19 mouse cellular contexts compared by ENCODE assay signal in the genomic region with DNA sequence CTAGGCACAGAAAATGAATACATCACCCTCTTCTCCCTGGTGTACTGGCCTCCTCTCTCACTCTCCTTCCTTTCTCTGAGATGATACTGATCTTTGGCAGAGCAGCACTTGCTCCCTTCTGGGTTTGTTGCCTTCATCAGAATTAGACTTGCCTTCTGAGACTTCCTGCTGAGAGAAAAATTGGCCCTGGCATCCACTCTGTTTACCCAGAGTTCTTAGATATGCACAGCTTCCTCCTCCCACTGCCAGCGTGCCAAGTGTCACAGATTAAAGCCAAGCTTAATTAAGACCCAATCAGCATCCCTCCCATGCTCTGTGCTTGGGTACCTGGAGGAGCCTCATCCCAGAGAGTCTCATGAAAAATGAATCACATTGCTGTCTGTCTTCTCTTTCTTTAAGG.
A peak's percentile ranks its signal among the peaks of the same experiment; 100 is the strongest.
DNase-seq lines count a peak whose midpoint lies in the region; ATAC-seq and TF ChIP-seq lines count a peak whose summit lies in the region.
"Had no signal": no experiment of that assay in that cellular context is flagged by ENCODE, and none has a peak within 500 bp of the region (broad histone marks: within the 10 kb centered on the region; RNA-seq: fewer than 3 reads in every experiment).

No protein-coding gene starts in this region.

- no peaks in the 10 kb centered on the region for H3K9me3 ChIP-seq in forebrain, postnatal 0 days (ENCODE audit: low read length)
- no peaks in the 10 kb centered on the region for H3K9me3 ChIP-seq in forebrain, embryonic 12.5 days
- H3K9me3 ChIP-seq: forebrain, embryonic 13.5 days; hindbrain, embryonic 15.5 days; liver, embryonic 15.5 days had no signal

- H3K27me3 ChIP-seq in forebrain, postnatal 0 days (ENCODE audit: insufficient read depth, low read length), result no peaks in the 10 kb centered on the region
- H3K27me3 ChIP-seq in forebrain, embryonic 12.5 days, result no peaks in the 10 kb centered on the region; the same call in 1 of the 2 replicates
- H3K27me3 ChIP-seq: CH12.LX; forebrain, embryonic 13.5 days; hindbrain, embryonic 15.5 days; liver, embryonic 15.5 days; megakaryocyte, embryonic 14.5 days had no signal

- ATAC-seq in forebrain, postnatal 0 days, result peak; percentile 45; the same call in 1 of the 2 replicates
- ATAC-seq in forebrain, embryonic 12.5 days (ENCODE audit: low FRiP score), result no peak
- ATAC-seq: forebrain, embryonic 13.5 days; lung, postnatal 0 days had no signal

- H3K4me2 ChIP-seq in forebrain, postnatal 0 days (ENCODE audit: low read depth), result no peak overlapping the region
- no peak overlapping the region for H3K4me2 ChIP-seq in forebrain, embryonic 12.5 days
- H3K4me2 ChIP-seq: forebrain, embryonic 13.5 days; hindbrain, embryonic 15.5 days; liver, embryonic 15.5 days had no signal

- WGBS in forebrain, postnatal 0 days, result 18% methylated on average over 1 of the region's 1 CpGs
- 35% methylated on average over 1 of the region's 1 CpGs for WGBS in forebrain, embryonic 12.5 days

- intact Hi-C loops in left cerebral cortex, postnatal 4 days (cut with DNase I), result no loop called here
- intact Hi-C loops in left cerebral cortex, adult 2 months (cut with DNase I), result no loop called here

- no peak overlapping the region for H3K9ac ChIP-seq in forebrain, postnatal 0 days
- H3K9ac ChIP-seq in forebrain, embryonic 12.5 days, result no peak overlapping the region
- H3K9ac ChIP-seq: forebrain, embryonic 13.5 days; hindbrain, embryonic 15.5 days; liver, embryonic 15.5 days had no signal

- no peak for TF ChIP-seq CTCF in forebrain, postnatal 0 days (IDR thresholded peaks at IDR 0.05; ENCODE audit: low read depth)
- no peak for TF ChIP-seq CTCF in left cerebral cortex, adult 2 months (IDR thresholded peaks at IDR 0.05)

- no peaks in the 10 kb centered on the region for H3K36me3 ChIP-seq in forebrain, postnatal 0 days (ENCODE audit: insufficient read depth)
- H3K36me3 ChIP-seq in forebrain, embryonic 12.5 days (replicated peaks), result no peaks in the 10 kb centered on the region
- H3K36me3 ChIP-seq: hindbrain, embryonic 15.5 days; liver, embryonic 15.5 days had no signal

- no peaks in the 10 kb centered on the region for H3K4me1 ChIP-seq in forebrain, postnatal 0 days (ENCODE audit: insufficient read depth)
- H3K4me1 ChIP-seq in forebrain, embryonic 12.5 days, result no peaks in the 10 kb centered on the region
- H3K4me1 ChIP-seq: forebrain, embryonic 13.5 days; hindbrain, embryonic 15.5 days; liver, embryonic 15.5 days; megakaryocyte, embryonic 14.5 days had no signal

- H3K27ac ChIP-seq in forebrain, postnatal 0 days (ENCODE audit: low read depth, low read length), result no peak overlapping the region
- no peak overlapping the region for H3K27ac ChIP-seq in forebrain, embryonic 12.5 days
- H3K27ac ChIP-seq in left cerebral cortex, adult 2 months, result no peak overlapping the region
- H3K27ac ChIP-seq: forebrain, embryonic 13.5 days; heart, adult 2 months; hindbrain, embryonic 15.5 days; liver, embryonic 15.5 days had no signal

- peak; percentile 42 for DNase-seq in forebrain, postnatal 0 days
- DNase-seq in left cerebral cortex, postnatal 4 days, result peak; percentile 90
- no peak for DNase-seq in left cerebral cortex, adult 2 months (ENCODE audit: extremely low spot score in 1 of 2, low spot score in 2 of 2)
- DNase-seq in cerebellum, adult 18-20 months, result peak; percentile 41 to 48
- peak; percentile 52 to 56 for DNase-seq in cerebellum, postnatal 36 days
- DNase-seq in adipocyte (ENCODE audit: low spot score), result no peak
- DNase-seq: adrenal gland, postnatal 10 days; embryo, embryonic 11 days; heart, adult 2 months; kidney, adult 18-20 months; kidney, postnatal 10 days; thymus, postnatal 25 days had no signal

- no peak overlapping the region for H3K4me3 ChIP-seq in forebrain, postnatal 0 days (ENCODE audit: low read depth, low read length)
- no peak overlapping the region for H3K4me3 ChIP-seq in forebrain, embryonic 12.5 days (replicated peaks)
- H3K4me3 ChIP-seq in left cerebral cortex, adult 2 months, result no peak overlapping the region
- H3K4me3 ChIP-seq: forebrain, embryonic 13.5 days; heart, adult 2 months; hindbrain, embryonic 15.5 days; liver, embryonic 15.5 days; megakaryocyte, embryonic 14.5 days had no signal

Comparison
In these comparisons a context has a peak if more than half of its experiments do, and no peak if none do; other contexts are left out.
1. DNase-seq: peak in forebrain, postnatal 0 days (single experiment), left cerebral cortex, postnatal 4 days (single experiment), cerebellum, adult 18-20 months (2 of 2) and cerebellum, postnatal 36 days (2 of 2); none in left cerebral cortex, adult 2 months (0 of 2) and adipocyte (single experiment).